Mouse (Mus musculus) central nervous system, embryonic 14 days (tissue): Measurements from ENCODE around the gene Gm4779. TPM values are rescaled to one million over a fixed set of nuclear protein-coding genes. Genes with fewer than 3 reads are reported as not detected.

Source experiments
- polyA plus RNA-seq: library from polyadenylated mRNA; depleted of rRNA; stranded (reverse); fragments of >200 nt; gene quantifications from 2 replicates; pipeline ENCODE4 v1.2.3, GENCODE M21; 2012; rRNA removed

Gene Gm4779
- polyA plus RNA-seq, result 0.07 and 1.1 TPM in 2 replicates

DNA sequence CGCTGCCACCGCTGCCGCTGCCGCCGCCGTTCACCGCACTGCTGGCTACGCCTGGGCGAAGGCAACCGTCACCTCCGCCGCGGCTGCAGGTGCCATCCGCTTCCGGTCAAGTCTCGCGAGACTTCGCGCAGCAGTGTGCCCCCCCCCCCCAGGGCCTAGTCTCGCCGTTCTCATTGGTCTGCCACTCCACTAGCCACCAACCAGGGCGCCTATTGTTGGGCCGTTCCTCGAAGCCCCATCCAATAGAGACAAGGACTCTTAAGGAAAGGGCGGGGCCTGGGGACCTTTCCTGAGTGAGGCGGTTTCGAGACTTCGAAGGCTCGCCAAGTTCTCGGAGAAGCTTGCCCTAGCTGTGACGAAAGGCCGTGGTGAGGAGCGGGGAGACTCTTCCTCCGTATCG, at the start of gene Gm4779, which contains the start of gene 8030474K03Rik:
Gene Gm4779, minus strand, starts transcription at position 82 of the 400 bp plus-strand sequence.
Gene 8030474K03Rik, plus strand, starts transcription at position 315 of the 400 bp plus-strand sequence.

Other genes with a start within 250 kb of the Gm4779 start
- gene Ogt, start 154.4 kb downstream of the Gm4779 start, polyA plus RNA-seq, result 404 and 452 TPM in 2 replicates
- 0.20 and 0.29 TPM in 2 replicates for gene Cxcr3, start 60.2 kb downstream of the Gm4779 start, polyA plus RNA-seq
- 0.05 and 0.46 TPM in 2 replicates for gene 8030474K03Rik, start 233 bp upstream of the Gm4779 start, polyA plus RNA-seq
- gene Nhsl2, start 55.0 kb upstream of the Gm4779 start, polyA plus RNA-seq, result 2.2 and 3.3 TPM in 2 replicates